Mouse (Mus musculus): ENCODE results near the gene Fam71e2. TPM values are rescaled to one million over a fixed set of nuclear protein-coding genes. Genes with fewer than 3 reads are reported as not detected.

The Fam71e2 gene
- polyA plus RNA-seq, 1 experiment from 2014 or later = not detected

GRCm38 (mm10) chr7:4712594-4712993, 58.5 kb downstream of the Fam71e2 start:
- H3K27ac ChIP-seq = no peak overlapping the region
- no peaks in the 10 kb centered on the region for H3K9me3 ChIP-seq (replicated peaks)
- ATAC-seq (ENCODE audit: low FRiP score) = no peak
- peaks cover 97% of the 10 kb centered on the region for H3K36me3 ChIP-seq
- no peak overlapping the region for H3K9ac ChIP-seq
- H3K27me3 ChIP-seq = no peaks in the 10 kb centered on the region
- no peak overlapping the region for H3K4me3 ChIP-seq
- no peak overlapping the region for H3K4me2 ChIP-seq (replicated peaks)
- H3K4me1 ChIP-seq = no peaks in the 10 kb centered on the region
- WGBS = 91% methylated on average over 3 of the region's 3 CpGs

DNA sequence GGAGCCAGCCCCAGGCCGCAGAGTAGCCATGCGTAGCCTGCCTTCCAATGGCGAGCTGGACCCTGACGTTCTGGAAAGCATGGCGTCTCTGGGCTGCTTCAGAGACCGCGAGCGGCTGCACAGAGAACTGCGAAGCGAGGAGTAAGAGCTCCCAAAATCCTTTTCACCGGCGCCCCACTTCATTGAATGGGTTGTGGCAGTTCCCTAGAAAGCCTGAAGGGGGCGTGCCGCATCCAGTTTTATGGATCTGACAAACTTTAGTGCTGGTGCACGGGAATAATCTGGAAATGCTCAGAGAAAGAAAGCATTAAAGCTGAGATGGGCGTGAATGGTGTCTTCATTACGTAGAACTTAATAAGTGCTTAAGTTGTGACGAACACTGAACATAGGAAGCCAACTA, 66.0 kb downstream of the Fam71e2 start:
- no peaks in the 10 kb centered on the region for H3K9me3 ChIP-seq (replicated peaks)
- no peak overlapping the region for H3K9ac ChIP-seq
- H3K36me3 ChIP-seq = peaks cover 93% of the 10 kb centered on the region
- H3K4me1 ChIP-seq = peaks cover 5% of the 10 kb centered on the region; the same call in 1 of the 2 replicates
- WGBS = 39% methylated on average over 18 of the region's 18 CpGs
- no peak overlapping the region for H3K27ac ChIP-seq
- no peak for ATAC-seq (ENCODE audit: low FRiP score)
- no peaks in the 10 kb centered on the region for H3K27me3 ChIP-seq
- no peak overlapping the region for H3K4me2 ChIP-seq (replicated peaks)
- no peak overlapping the region for H3K4me3 ChIP-seq

Other genes starting within 250 kb of the Fam71e2 start
- 2.2 and 3.1 TPM in 2 replicates for gene Tnni3, start 247.1 kb downstream of the Fam71e2 start, polyA plus RNA-seq (2016; fragmentation: Nextera tagmentation; extraction: Ambion mirVana)
- 2.5 and 3.6 TPM in 2 replicates for gene Dnaaf3, start 238.8 kb downstream of the Fam71e2 start, polyA plus RNA-seq (2016; fragmentation: Nextera tagmentation; extraction: Ambion mirVana)
- 32.9 and 33.2 TPM in 2 replicates for gene Syt5, start 223.8 kb downstream of the Fam71e2 start, polyA plus RNA-seq (2016; fragmentation: Nextera tagmentation; extraction: Ambion mirVana)
- 0.13 and 0.40 TPM in 2 replicates for gene Ptprh, start 167.3 kb downstream of the Fam71e2 start, polyA plus RNA-seq (2016; fragmentation: Nextera tagmentation; extraction: Ambion mirVana)
- gene Tmem86b, start 139.9 kb downstream of the Fam71e2 start, polyA plus RNA-seq (2016; fragmentation: Nextera tagmentation; extraction: Ambion mirVana) = 3.2 and 3.5 TPM in 2 replicates
- 15.0 and 17.1 TPM in 2 replicates for gene Ppp6r1, start 112.3 kb downstream of the Fam71e2 start, polyA plus RNA-seq (2016; fragmentation: Nextera tagmentation; extraction: Ambion mirVana)
- gene Hspbp1, start 86.2 kb downstream of the Fam71e2 start, polyA plus RNA-seq (2016; fragmentation: Nextera tagmentation; extraction: Ambion mirVana) = 108 and 110 TPM in 2 replicates
- gene Brsk1, start 80.7 kb downstream of the Fam71e2 start, polyA plus RNA-seq (2016; fragmentation: Nextera tagmentation; extraction: Ambion mirVana) = 5.8 and 5.9 TPM in 2 replicates
- 0.26 and 0.48 TPM in 2 replicates for gene Tmem150b, start 46.1 kb downstream of the Fam71e2 start, polyA plus RNA-seq (2016; fragmentation: Nextera tagmentation; extraction: Ambion mirVana)
- 87.5 and 91.5 TPM in 2 replicates for gene Kmt5c, start 31.2 kb downstream of the Fam71e2 start, polyA plus RNA-seq (2016; fragmentation: Nextera tagmentation; extraction: Ambion mirVana)
- 37.6 and 39.8 TPM in 2 replicates for gene Cox6b2, start 18.2 kb downstream of the Fam71e2 start, polyA plus RNA-seq (2016; fragmentation: Nextera tagmentation; extraction: Ambion mirVana)
- 0.34 TPM in 1 of 2 replicates, not detected in the other for gene Il11, start 11.6 kb upstream of the Fam71e2 start, polyA plus RNA-seq (2016; fragmentation: Nextera tagmentation; extraction: Ambion mirVana)
- not detected in 2 replicates for gene Tmem190, start 11.6 kb upstream of the Fam71e2 start, polyA plus RNA-seq (2016; fragmentation: Nextera tagmentation; extraction: Ambion mirVana)
- 2.9 and 4.0 TPM in 2 replicates for gene Tmem238, start 18.4 kb upstream of the Fam71e2 start, polyA plus RNA-seq (2016; fragmentation: Nextera tagmentation; extraction: Ambion mirVana)
- gene Rpl28, start 21.6 kb upstream of the Fam71e2 start, polyA plus RNA-seq (2016; fragmentation: Nextera tagmentation; extraction: Ambion mirVana) = 290 and 306 TPM in 2 replicates
- 331 and 348 TPM in 2 replicates for gene Ube2s, start 41.3 kb upstream of the Fam71e2 start, polyA plus RNA-seq (2016; fragmentation: Nextera tagmentation; extraction: Ambion mirVana)
- 5.3 and 6.7 TPM in 2 replicates for gene Shisa7, start 73.4 kb upstream of the Fam71e2 start, polyA plus RNA-seq (2016; fragmentation: Nextera tagmentation; extraction: Ambion mirVana)
- gene Isoc2b, start 99.0 kb upstream of the Fam71e2 start, polyA plus RNA-seq (2016; fragmentation: Nextera tagmentation; extraction: Ambion mirVana) = 5.1 and 7.0 TPM in 2 replicates
- gene Isoc2a, start 105.9 kb upstream of the Fam71e2 start, polyA plus RNA-seq (2016; fragmentation: Nextera tagmentation; extraction: Ambion mirVana) = 0.88 and 1.2 TPM in 2 replicates
- gene Gm36210, start 135.2 kb upstream of the Fam71e2 start, polyA plus RNA-seq (2016; fragmentation: Nextera tagmentation; extraction: Ambion mirVana) = not detected in 2 replicates
- gene Zfp628, start 143.9 kb upstream of the Fam71e2 start, polyA plus RNA-seq (2016; fragmentation: Nextera tagmentation; extraction: Ambion mirVana) = 4.3 and 4.8 TPM in 2 replicates
- 12.3 and 14.3 TPM in 2 replicates for gene Nat14, start 150.7 kb upstream of the Fam71e2 start, polyA plus RNA-seq (2016; fragmentation: Nextera tagmentation; extraction: Ambion mirVana)
- 1.6 and 2.2 TPM in 2 replicates for gene Ssc5d, start 154.5 kb upstream of the Fam71e2 start, polyA plus RNA-seq (2016; fragmentation: Nextera tagmentation; extraction: Ambion mirVana)
- gene Sbk2, start 193.1 kb upstream of the Fam71e2 start, polyA plus RNA-seq (2016; fragmentation: Nextera tagmentation; extraction: Ambion mirVana) = not detected in 2 replicates
- 0.19 and 0.23 TPM in 2 replicates for gene Sbk3, start 199.9 kb upstream of the Fam71e2 start, polyA plus RNA-seq (2016; fragmentation: Nextera tagmentation; extraction: Ambion mirVana)
- gene Zfp579, start 224.9 kb upstream of the Fam71e2 start, polyA plus RNA-seq (2016; fragmentation: Nextera tagmentation; extraction: Ambion mirVana) = 57.8 and 61.4 TPM in 2 replicates
- gene Zfp524, start 243.1 kb upstream of the Fam71e2 start, polyA plus RNA-seq (2016; fragmentation: Nextera tagmentation; extraction: Ambion mirVana) = 8.5 and 9.1 TPM in 2 replicates
- 59.6 and 60.1 TPM in 2 replicates for gene Fiz1, start 243.4 kb upstream of the Fam71e2 start, polyA plus RNA-seq (2016; fragmentation: Nextera tagmentation; extraction: Ambion mirVana)
- 0.32 TPM in 1 of 2 replicates, not detected in the other for gene Gm44973, start 244.2 kb upstream of the Fam71e2 start, polyA plus RNA-seq (2016; fragmentation: Nextera tagmentation; extraction: Ambion mirVana)
- gene Zfp865, start 249.1 kb upstream of the Fam71e2 start, polyA plus RNA-seq (2016; fragmentation: Nextera tagmentation; extraction: Ambion mirVana) = 9.0 and 9.3 TPM in 2 replicates
- 17.4 and 19.9 TPM in 2 replicates for gene Ccdc106, start 249.3 kb upstream of the Fam71e2 start, polyA plus RNA-seq (2016; fragmentation: Nextera tagmentation; extraction: Ambion mirVana)